Mouse (Mus musculus) left cerebral cortex, postnatal 25 days (tissue): ENCODE data around the gene Sdc4. TPM values are rescaled to one million over a fixed set of nuclear protein-coding genes. Genes with fewer than 3 reads are reported as not detected.

Experiments
- DNase-seq, 2 experiments: peaks; one replicate each; pipeline ENCODE4 v3.0.0; 2022; ENCODE audit warnings: low spot score in 2 of 2, mixed read lengths in 1 of 2
- intact Hi-C: fragments of 180-260 bp; cut with DNase I; formaldehyde crosslinking; loops from one replicate; pipeline ENCODE4 v1.15.1; 2025
- total RNA-seq, 2 experiments: library from RNA; stranded (reverse); gene quantifications; 2 replicates each; pipeline ENCODE4 v1.2.3; 2021

Gene Sdc4
- total RNA-seq, 2 experiments from 2014 or later, result 86.7 to 90.7 TPM

GRCm38 (mm10) chr2:164453047-164453757 lies 9.5 kb upstream of the Sdc4 start:
- intact Hi-C loops, result no loop called here
- no peak for DNase-seq

- DNase-seq, result no peak
- intact Hi-C loops, result no loop called here
These were observed 8.5 kb upstream of the Sdc4 start for GRCm38 (mm10) chr2:164452000-164452676.

- no peak for DNase-seq
- intact Hi-C loops, result no loop called here
These were observed 5.8 kb upstream of the Sdc4 start for GRCm38 (mm10) chr2:164449341-164450042.

- intact Hi-C loops, result no loop called here
- DNase-seq, result no peak
These were observed 5.2 kb upstream of the Sdc4 start for GRCm38 (mm10) chr2:164448921-164449320.

GRCm38 (mm10) chr2:164448140-164448539 lies 4.5 kb upstream of the Sdc4 start:
- intact Hi-C loops, result no loop called here
- no peak for DNase-seq

GRCm38 (mm10) chr2:164446086-164446469 lies 2.4 kb upstream of the Sdc4 start:
- intact Hi-C loops, result no loop called here
- no peak for DNase-seq

- no peak for DNase-seq
- intact Hi-C loops, result no loop called here
These were observed 1.9 kb upstream of the Sdc4 start for GRCm38 (mm10) chr2:164445399-164446085.

GRCm38 (mm10) chr2:164444701-164445100 lies 1.0 kb upstream of the Sdc4 start:
- DNase-seq, result no peak
- intact Hi-C loops, result no loop called here

GRCm38 (mm10) chr2:164443051-164443437 lies 643 bp downstream of the Sdc4 start:
- intact Hi-C loops, result no loop called here
- DNase-seq, result peak; percentile 65 to 71

GRCm38 (mm10) chr2:164442315-164443050 lies 1.2 kb downstream of the Sdc4 start:
- no peak for DNase-seq
- intact Hi-C loops, result no loop called here

GRCm38 (mm10) chr2:164441731-164442130 lies 2.0 kb downstream of the Sdc4 start:
- intact Hi-C loops, result no loop called here
- no peak for DNase-seq

- DNase-seq, result no peak
- intact Hi-C loops, result no loop called here
These were observed 2.5 kb downstream of the Sdc4 start for GRCm38 (mm10) chr2:164441155-164441554.

GRCm38 (mm10) chr2:164440314-164440713 lies 3.4 kb downstream of the Sdc4 start:
- intact Hi-C loops, result no loop called here

GRCm38 (mm10) chr2:164439001-164439421 lies 4.7 kb downstream of the Sdc4 start:
- intact Hi-C loops, result no loop called here
- peak; percentile 31 to 62 for DNase-seq

More at GRCm38 (mm10) chr2:164440314-164440713, 3.4 kb downstream of the Sdc4 start:
- no peak for DNase-seq

GRCm38 (mm10) chr2:164438257-164438656 lies 5.4 kb downstream of the Sdc4 start:
- intact Hi-C loops, result no loop called here
- no peak for DNase-seq

GRCm38 (mm10) chr2:164437710-164438109 lies 6.0 kb downstream of the Sdc4 start:
- DNase-seq, result no peak
- intact Hi-C loops, result no loop called here

- intact Hi-C loops, result no loop called here
- no peak for DNase-seq
These were observed 6.7 kb downstream of the Sdc4 start for GRCm38 (mm10) chr2:164436961-164437360.

- intact Hi-C loops, result no loop called here
These were observed 7.3 kb downstream of the Sdc4 start for GRCm38 (mm10) chr2:164436215-164436913.

More at GRCm38 (mm10) chr2:164436215-164436913, 7.3 kb downstream of the Sdc4 start:
- peak; percentile 36 to 42 for DNase-seq
